Mouse (Mus musculus): ENCODE data around the gene Abr.

The Abr gene

GRCm38 (mm10) chr11:76449520-76450201 is 172.5 kb downstream of the Abr start:
- no peak for DNase-seq

DNA sequence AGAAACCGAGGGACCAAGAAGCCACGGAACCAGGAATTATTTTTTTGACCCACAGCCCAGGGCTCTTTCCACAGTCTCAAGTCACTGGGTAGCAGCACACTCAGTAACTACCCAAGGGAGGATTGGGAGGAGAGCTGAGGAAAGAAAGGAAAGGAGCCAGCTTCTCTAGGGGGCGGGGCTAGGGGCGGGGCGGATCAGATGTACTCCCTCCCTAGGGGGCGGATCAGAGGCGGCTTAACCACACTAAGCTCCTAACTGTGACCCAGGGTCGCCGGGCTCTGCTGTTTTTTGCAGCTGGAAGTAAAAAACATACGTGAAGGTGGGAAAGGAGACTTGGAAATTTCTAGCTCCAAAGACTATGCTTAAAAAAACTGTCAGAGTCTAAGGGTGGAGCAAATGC is 175.9 kb downstream of the Abr start:
- DNase-seq: no peak

- no peak for DNase-seq
These were observed 176.7 kb downstream of the Abr start for GRCm38 (mm10) chr11:76445459-76445858.

GRCm38 (mm10) chr11:76439666-76440065 is 182.4 kb downstream of the Abr start:
- no peak for DNase-seq

- no peak for DNase-seq
These were observed 185.2 kb downstream of the Abr start for GRCm38 (mm10) chr11:76436864-76437437.

DNA sequence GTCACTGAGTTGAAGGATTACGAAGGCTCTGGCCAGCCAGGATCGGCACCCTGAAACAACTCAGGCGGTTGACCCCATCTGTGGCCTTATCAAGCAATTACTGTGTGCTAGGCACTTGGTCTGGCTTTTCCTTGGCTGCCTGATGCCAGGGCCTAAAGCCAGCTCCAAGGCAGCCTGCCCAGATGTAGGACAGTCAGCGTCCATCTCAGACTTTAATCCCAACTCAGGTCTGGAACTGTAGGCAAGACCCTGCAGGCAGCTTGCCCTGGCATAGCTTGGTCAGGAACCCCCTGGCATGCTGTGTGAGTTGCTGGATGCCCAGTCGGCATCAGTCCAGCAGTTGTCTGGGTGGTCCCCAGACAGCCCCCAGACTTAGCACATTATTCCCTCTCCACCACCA is 186.1 kb downstream of the Abr start:
- DNase-seq: no peak

GRCm38 (mm10) chr11:76429966-76430631 is 192.0 kb downstream of the Abr start:
- DNase-seq: no peak

DNA sequence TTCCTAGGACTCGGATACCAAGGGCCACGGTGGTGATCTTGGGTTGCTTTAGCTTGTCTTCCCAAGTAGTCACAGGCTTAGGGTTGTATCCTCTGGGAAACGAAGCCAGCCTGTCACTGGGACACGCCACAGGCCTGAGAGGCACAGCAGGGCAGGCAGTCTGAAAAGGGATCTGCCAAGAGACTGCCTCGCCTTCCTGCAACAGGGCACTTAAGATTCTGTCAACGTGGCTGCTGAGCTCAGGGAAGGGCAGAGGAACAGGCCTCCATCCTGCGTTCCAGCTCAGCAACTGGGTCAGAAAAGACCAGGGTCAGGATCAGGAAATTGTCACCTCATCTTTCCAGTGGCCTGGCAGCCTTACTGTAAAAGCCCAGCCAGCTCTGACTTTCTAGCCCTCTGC is 192.6 kb downstream of the Abr start:
- no peak for DNase-seq

DNA sequence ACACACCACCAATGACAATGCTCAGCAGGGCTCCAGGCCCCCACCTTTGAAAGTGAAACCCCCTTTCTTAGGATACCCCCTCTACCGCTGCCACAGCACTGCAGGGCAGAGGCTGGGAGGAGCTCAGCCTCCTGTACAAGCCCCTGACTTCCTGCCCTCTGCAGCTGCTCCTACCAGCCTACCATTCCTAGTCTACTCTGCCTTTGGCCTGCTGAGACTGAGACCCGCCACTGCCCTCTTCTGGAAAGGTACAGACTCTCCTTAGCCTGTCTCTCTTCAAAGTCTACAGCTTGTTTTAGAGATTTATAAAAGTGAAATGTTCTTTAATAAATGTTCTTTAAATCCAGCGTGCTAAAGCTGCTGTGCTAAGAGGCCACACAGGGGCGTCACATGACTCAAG is 193.1 kb downstream of the Abr start:
- DNase-seq: no peak

- DNase-seq: no peak
These were observed 194.3 kb downstream of the Abr start for GRCm38 (mm10) chr11:76427781-76428180.

GRCm38 (mm10) chr11:76425749-76426148 is 196.4 kb downstream of the Abr start:
- no peak for DNase-seq

- no peak for DNase-seq
These were observed 201.2 kb downstream of the Abr start for GRCm38 (mm10) chr11:76420896-76421295.

- peak in 1 of 2 experiments; percentile 33 for DNase-seq
These were observed 202.9 kb downstream of the Abr start for GRCm38 (mm10) chr11:76419179-76419578.

- DNase-seq: no peak
These were observed 203.7 kb downstream of the Abr start for GRCm38 (mm10) chr11:76418423-76418822.

GRCm38 (mm10) chr11:76415985-76416384 is 206.1 kb downstream of the Abr start:
- DNase-seq: no peak

DNA sequence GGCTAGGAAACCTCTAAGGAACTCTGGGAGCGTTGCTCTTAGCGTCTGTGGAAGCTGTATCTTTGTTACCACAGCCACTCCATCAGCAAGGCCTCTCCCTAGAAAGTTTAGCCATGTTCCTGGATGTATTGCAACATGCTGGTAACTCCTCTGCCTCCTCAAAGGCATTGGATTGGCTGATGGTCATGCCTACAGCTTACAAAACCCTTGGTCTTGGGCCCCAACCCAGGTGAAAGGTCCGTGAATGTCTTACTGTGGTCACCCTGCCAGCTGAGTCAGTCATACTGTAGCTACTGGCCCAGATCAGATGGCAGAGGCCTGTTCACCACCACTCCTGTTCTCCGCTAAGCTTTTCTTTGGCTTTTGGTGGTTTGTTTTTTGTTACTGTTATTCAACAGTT is 207.1 kb downstream of the Abr start:
- DNase-seq: no peak

GRCm38 (mm10) chr11:76413202-76413601 is 208.9 kb downstream of the Abr start:
- no peak for DNase-seq

DNA sequence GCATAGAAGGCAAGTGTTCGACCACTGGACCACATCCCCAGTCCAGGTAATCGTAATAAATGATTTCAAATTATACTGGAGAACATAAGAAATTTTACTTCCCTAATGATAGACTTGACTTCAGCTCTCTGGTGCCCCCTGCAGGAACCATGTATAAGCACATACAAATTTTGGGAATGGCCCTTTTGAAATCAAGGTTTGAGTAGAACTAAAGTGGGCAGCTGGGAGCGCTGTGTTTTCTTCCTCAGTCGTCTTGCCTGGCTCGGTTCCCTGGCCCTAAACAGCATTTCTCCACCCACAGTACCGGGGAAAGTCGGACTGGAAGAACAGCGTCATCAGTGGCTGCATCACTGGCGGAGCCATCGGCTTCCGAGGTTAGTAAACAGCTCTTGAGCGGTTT is 211.3 kb downstream of the Abr start:
- peak in 1 of 2 experiments; percentile 63 for DNase-seq

DNA sequence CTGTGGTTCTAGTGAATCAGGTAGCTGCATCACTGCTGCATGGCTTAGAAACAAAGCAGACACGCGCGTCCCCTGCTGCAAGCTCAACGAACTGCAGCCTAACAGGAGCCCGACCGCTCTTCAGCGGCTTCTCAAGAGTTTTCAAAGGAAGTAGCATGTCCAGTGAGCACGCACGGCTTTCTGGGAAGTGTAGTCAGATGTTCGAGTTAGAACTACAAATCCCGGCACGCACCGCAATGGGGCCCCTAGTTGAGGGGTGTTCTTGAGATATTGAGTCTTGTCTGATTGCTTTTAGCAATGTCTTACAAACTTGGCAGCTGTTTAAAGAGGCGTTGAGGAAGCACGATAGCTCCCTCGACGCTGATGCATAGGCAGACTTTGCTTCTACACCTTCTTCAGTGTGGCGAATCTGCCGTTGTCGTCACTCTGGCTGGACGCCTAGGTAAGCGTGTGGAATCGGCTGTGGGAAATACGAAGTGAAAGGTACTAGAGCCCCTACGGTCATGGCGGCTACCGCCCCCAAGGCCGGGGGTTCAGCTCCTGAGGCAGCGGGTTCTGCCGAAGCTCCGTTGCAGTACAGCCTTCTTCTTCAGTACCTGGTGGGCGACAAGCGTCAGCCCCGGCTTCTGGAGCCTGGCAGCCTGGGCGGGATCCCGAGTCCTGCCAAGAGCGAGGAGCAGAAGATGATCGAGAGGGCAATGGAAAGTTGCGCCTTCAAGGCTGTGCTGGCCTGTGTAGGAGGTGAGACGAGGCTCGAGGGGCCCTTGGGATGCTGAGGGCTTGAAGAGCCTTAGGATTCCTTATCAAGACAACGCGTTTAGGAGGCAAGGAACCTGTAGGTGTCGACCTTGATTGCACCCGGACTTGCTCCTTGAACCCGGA is 215.2 kb downstream of the Abr start, which contains the start of gene Timm22:
Gene Timm22 (plus strand): TSS at position 251 of the 882 bp plus-strand sequence.
- DNase-seq: peak; percentile 92 to 98

GRCm38 (mm10) chr11:76405626-76406264 is 216.4 kb downstream of the Abr start:
- DNase-seq: no peak

DNA sequence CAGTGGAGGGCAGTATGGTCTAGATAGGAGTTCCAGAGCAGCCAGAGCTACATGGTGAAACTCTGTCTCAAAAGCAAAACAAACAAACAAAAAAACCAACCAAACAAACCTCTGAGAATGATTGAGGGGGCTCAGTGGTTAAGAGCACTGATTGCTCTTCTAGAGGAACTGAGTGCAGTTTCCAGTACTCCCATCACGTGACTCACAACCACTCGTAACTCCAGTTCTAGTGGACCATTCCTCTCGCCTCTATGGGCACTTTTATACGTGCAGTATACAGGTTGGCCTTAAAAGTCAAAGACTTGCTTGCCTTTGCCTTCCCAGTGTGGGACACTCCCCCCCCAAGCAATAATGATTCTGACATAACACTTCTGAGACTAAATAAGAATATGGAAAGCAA is 217.0 kb downstream of the Abr start:
- no peak for DNase-seq

- no peak for DNase-seq
These were observed 220.7 kb downstream of the Abr start for GRCm38 (mm10) chr11:76401398-76401797.

Measured in spleen, adult 18-20 months (tissue).